Mouse (Mus musculus) ovary, adult 18-20 months (tissue): ENCODE data around the gene Trpm3.
"Not testable (repeated sequence)": the region's sequence is repeated elsewhere in the genome, so short reads cannot be mapped to it uniquely, and the experiment has no call there.

Source experiments
- DNase-seq: peaks from one replicate; pipeline ENCODE4 v3.0.0; 2022; ENCODE audit warnings: low spot score, mixed read lengths

The Trpm3 gene

DNA sequence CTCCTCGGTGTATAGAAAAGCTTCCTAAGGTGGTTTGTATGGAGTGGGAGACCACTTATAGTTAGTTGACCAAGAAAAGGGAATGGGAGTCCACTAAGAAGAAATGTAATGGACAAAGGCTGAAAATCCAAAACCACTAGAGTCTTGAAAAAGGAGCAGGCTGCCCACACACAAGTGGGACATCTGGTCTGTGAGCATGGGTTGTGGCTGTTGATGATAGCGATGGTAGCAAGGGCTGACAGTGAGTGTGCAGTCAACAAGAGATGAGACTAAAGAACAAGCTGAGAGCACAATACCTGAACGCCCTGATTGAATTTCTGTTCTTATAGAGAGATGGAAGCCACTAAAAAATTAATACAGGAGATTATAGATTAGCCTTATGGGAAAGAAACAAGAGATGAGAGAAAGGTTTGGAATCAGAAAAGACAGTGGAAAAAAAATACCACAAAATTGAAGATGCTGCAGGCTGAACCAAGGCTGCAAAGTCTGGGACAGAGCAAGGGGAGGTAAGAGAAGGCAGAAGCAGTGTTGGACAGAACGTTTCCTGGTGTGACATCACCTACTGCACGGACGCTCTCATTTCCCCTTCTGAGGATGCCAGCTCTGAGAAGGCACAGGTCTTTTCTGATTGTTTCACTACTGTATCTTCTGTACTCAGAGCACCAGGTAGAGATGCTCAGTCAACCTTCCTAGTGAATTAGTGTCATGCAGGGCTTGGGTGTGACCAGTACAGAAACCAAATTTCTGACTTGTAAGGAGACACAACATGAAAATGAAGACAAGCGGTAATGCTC, 710.1 kb downstream of the Trpm3 start:
- no peak for DNase-seq

DNA sequence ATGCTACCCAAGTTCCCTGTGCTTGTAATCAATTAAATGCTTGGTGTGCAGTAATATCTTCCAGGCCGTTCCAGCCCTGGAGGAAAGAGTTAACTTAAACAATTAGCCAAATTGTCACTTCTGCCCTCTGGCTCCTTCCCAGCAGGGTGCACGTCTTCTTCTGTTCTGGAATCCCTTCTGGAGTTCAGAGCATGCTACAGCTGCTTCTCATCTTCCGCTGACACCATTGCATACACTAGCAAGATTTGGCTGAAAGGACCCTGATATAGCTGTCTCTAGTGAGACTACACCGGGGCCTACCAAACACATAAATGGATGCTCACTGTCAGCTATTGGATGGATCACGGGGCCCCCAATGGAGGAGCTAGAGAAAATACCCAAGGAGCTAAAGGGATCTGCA, 712.6 kb downstream of the Trpm3 start:
- not testable (repeated sequence) for DNase-seq

DNA sequence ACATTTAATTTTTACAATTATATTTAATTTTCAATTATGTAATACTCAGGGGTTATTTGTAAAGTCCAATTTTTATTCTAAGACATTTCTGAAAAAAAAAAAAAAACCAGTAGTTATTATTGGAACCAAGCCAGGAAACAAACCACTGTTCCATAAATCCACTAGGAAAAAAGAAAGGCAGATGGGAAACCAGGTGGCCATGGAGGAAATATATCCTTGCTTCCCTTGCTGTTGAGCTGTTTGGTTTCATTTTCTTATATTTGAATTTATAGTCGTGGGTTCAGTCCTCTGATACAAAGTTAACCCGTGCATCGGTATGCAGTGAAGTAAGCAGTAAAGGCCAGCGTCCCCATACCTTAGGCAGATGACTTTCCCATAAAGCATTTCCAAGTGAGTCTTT, 720.8 kb downstream of the Trpm3 start:
- no peak for DNase-seq

GRCm38 (mm10) chr19:22867456-22867855, 728.6 kb downstream of the Trpm3 start:
- no peak for DNase-seq

- DNase-seq: no peak
Measured at GRCm38 (mm10) chr19:22869853-22870252, 731.0 kb downstream of the Trpm3 start.

- no peak for DNase-seq
Measured at GRCm38 (mm10) chr19:22872456-22872855, 733.6 kb downstream of the Trpm3 start.

DNA sequence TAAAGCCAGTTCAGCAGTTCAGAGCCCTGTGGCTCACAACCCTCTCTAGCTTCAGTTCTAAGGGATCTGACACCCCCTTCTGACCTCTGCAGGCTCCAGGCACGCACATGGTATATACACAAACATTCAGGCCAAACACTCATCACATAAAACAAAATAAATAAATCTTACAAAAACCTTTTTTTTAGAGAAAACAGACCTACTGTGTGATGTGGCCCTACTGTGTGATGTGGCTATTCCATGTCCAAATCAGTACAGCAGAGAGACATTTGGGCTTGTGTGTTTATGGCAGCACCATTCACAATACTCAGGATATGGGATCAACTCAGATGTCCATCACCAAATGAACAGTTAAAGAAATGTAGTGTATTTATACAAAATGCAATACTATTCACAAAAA, 741.4 kb downstream of the Trpm3 start:
- DNase-seq: no peak

GRCm38 (mm10) chr19:22882670-22883111, 743.8 kb downstream of the Trpm3 start:
- DNase-seq: no peak

DNA sequence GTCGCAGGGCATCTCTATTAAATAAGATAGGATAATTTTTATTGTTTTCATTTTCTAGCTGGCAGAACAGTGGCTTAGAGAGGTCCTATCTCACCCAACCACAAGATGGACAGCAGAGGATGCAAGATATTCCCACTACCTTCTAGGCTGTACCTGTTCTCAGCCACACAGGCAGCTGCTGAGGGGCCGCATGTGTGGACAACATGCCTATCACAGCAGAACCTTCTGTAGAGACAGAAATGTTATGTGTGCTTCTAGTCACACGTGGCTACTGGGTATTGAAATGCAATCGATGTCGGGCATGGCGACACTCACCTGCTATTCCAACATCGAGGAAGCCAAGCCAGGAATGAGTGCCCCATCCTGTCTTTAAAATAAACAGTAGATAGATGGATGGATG, 744.3 kb downstream of the Trpm3 start:
- no peak for DNase-seq

- no peak for DNase-seq
Measured at GRCm38 (mm10) chr19:22883744-22884317, 745.0 kb downstream of the Trpm3 start.

GRCm38 (mm10) chr19:22884357-22884756, 745.5 kb downstream of the Trpm3 start:
- DNase-seq: no peak

- no peak for DNase-seq
Measured at GRCm38 (mm10) chr19:22885051-22885450, 746.2 kb downstream of the Trpm3 start.

DNA sequence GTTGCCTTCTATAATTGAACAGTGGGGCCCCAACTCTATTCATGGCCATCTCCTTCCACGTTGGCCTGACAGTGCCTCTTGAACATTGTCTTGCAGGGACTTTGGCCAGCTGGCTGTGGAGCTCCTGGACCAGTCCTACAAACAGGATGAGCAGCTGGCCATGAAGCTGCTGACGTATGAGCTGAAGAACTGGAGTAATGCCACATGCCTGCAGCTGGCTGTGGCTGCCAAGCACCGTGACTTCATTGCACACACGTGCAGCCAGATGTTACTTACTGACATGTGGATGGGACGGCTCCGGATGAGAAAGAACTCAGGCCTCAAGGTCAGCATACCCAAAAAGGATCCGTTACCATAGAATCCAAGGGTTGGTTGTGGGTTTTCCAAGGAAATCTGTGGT, 763.0 kb downstream of the Trpm3 start:
- no peak for DNase-seq

DNA sequence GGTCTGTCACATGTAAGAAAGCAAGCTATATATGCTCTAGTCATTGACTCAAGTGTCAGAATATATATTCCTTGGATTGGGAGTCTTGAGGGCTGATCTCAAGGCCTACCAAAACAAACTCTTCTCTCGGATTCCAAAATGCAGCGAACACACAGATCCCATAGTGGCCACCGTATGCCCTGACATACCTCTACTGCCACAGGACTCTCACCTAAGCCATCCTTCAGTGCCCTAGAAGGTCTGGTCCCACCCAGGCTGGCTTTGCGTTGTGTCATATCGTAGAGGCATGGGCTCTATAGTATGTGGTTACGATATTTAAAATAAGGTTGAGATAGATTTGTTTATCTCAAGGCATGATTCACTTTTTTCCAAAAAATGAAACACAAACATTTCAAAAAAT, 763.5 kb downstream of the Trpm3 start:
- DNase-seq: no peak

- no peak for DNase-seq
Measured at GRCm38 (mm10) chr19:22905066-22905482, 766.2 kb downstream of the Trpm3 start.

DNA sequence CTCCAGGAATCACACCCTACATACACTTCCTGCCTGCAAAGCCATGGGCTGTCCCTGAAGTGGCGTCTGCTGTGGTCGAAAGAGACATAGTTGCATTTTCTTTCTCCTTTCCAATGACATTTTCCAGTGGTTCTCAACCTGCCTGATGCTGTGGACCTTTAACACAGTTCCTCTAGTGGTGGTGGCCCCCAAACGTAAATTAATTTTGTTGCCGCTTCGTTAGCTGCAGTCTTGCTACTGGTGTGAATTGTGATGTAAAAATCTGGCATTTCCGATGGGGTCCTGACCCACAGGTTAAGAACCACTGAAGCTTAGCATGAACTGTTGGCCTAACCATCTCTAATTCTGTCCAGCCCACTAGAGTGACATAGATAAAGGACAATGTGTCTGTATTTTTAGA, 771.8 kb downstream of the Trpm3 start:
- DNase-seq: no peak

DNA sequence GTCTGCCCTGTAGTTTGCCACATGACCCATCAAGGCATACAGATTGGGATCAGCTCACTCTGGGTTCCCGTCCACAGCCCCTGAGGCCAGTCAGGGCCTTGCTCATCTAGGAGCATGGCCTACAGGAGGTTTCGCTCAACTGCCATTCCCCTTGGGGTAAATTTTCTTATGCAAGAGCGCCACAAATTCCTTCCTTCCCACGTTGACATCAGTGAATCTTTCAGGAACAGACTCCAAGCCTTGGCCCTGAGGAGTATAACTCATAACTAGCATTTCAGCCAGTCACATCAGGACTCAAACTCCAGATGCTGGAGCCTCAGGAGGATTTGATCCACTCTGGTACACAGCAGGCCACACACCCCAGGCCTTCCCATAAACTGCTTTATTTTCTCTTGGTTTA, 774.1 kb downstream of the Trpm3 start:
- no peak for DNase-seq

GRCm38 (mm10) chr19:22915868-22916642, 777.2 kb downstream of the Trpm3 start:
- peak; percentile 53 for DNase-seq

- DNase-seq: peak; percentile 93
Measured at GRCm38 (mm10) chr19:22916643-22917344, 777.9 kb downstream of the Trpm3 start.

DNA sequence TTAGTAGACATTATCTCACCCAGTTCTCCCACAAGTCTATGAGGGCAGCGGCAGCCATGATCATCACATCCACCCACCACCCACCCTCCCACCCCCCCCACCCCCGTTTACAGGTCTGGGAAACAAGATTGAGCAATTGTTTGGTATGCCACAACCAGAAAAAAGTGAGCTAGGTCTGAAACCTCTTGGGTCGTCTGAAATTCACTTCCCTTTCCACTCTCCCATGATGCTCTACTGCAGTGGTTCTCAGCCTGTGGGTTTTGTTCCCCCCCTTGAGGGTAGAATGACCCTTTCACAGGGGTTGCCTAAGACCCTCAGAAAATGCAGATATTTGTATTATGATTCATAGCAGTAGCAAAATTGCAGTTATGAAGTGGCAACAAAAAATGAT, 778.5 kb downstream of the Trpm3 start:
- no peak for DNase-seq

DNA sequence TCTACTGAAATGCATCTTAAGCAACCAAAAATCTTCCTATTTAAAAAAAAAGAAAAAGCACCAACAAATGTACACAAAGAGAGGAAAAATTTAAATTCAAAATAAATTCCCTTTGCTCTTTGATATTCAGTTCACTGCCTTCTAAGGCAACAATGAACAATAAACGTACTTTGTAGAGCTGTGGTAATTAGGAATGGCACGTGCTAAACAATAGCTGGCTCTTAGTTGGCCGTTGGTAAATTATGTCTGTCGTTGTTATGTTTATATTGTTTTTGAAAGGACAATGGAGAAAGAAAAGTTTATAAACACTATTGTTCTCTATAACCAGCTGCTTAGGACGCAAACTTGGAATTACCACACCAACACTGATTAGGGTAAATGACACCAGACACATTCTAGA, 782.1 kb downstream of the Trpm3 start:
- DNase-seq: no peak
